Mouse (Mus musculus) skeletal muscle tissue, adult 2 months (tissue): ENCODE measurements around the gene Dusp13.

Experiments
- DNase-seq: peaks from one replicate; pipeline ENCODE4 v3.0.0-alpha.2; 2012; ENCODE audit warnings: low read depth, low spot score

The Dusp13 gene

GRCm38 (mm10) chr14:21747436-21748141 is 3.4 kb downstream of the Dusp13 start:
- DNase-seq, result no peak

GRCm38 (mm10) chr14:21746846-21747245 is 4.1 kb downstream of the Dusp13 start:
- DNase-seq, result no peak

- no peak for DNase-seq
Observed at GRCm38 (mm10) chr14:21746251-21746650, 4.7 kb downstream of the Dusp13 start.

GRCm38 (mm10) chr14:21745149-21745548 is 5.8 kb downstream of the Dusp13 start:
- DNase-seq, result peak; percentile 73

DNA sequence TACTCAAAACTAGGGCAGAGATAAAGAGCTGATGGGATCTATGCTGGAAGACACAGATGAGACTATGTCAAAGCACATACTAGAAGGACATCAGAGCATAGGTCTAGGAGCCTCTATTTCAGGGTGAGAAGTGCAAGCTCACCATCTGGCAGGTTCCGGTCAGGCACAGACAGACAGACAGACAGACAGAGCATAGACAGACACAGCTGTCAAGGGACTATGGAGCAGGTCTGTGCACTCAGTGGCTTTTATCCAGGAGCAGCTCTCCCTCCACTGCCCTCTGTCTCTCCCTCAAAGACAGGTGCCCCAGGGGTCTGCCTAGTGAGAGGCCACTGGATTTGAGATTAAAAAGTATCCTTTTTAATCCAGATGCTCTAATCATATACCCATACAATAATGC is 6.8 kb downstream of the Dusp13 start:
- DNase-seq, result no peak

DNA sequence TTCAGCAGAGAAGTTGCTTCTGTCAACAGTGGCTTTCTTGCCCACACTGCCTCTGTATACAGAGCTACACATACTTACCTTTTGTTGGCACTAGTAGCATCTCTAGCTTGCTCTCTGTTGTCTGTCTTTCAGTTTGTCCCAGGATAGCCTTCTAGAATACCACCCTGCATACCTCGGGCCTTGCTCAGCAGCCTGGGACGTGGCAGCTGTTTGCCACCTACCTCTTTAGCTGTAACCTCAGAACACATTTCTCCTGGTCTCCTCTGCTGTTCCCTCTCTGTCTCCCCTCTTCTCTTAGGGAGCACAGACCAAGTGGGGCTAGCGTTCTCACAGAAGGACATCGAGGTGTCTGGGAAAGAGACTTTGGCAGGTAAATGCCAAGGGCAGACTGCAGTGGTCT is 8.5 kb downstream of the Dusp13 start:
- DNase-seq, result no peak

- DNase-seq, result peak; percentile 75
Observed at GRCm38 (mm10) chr14:21741786-21742185, 9.2 kb downstream of the Dusp13 start.

DNA sequence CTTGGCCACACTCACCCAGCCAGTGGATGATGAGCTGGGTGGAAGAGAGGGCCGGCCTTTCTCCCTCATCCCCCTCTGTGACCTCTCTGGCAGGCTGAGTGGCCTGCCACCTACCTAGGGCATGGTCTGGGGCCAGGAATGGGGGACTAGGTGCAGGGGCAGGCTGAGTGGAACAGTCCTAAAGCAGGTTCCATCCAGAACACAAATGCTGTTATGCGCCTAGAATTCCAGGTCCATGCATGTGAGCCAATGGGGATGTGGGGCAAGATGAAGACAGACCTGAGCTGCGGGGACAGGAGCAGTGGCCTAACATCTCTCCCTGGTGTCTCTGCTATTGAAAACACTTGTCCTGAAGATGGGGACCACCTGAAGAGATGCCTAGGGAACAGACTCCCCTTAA is 9.7 kb downstream of the Dusp13 start:
- no peak for DNase-seq

- no peak for DNase-seq
Observed at GRCm38 (mm10) chr14:21740345-21740744, 10.6 kb downstream of the Dusp13 start.

DNA sequence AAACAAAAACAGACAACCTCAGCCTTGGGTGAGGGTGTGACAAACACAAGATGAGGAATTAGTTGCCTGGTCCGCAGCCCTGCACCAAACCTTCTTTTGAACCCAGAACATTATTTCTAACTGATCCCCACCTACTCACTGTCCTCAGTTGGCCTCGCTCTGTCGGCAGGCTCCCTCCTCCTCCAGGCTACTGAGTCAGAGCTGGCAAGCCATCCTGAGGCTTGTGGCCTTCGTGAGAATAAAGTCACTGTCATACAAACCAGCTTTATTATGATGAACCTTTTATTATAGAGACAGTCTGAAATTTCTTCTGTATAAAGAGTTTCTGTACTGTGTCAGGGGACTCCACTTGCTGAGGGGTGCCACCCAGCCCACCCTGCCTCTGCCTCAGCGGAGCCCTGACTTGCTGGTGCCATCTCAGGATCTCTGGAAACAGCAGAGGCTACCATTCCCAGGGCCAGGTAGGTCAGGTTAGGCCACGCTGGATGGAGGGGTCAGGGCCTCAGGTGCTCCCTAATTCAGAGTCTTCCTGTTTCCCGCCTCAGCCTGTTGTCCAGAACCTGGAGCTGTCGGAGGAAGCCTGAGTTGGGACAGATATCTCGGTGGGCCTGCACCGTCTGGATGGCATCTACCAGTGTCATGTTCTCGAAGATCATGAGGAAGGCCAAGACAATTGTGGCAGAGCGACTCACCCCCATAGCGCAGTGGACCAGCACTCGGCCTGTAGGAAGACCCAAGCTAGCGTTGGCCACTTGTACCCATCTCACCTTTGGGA is 17.7 kb downstream of the Dusp13 start:
- no peak for DNase-seq

GRCm38 (mm10) chr14:21729936-21730335 is 21.0 kb downstream of the Dusp13 start:
- DNase-seq, result no peak

DNA sequence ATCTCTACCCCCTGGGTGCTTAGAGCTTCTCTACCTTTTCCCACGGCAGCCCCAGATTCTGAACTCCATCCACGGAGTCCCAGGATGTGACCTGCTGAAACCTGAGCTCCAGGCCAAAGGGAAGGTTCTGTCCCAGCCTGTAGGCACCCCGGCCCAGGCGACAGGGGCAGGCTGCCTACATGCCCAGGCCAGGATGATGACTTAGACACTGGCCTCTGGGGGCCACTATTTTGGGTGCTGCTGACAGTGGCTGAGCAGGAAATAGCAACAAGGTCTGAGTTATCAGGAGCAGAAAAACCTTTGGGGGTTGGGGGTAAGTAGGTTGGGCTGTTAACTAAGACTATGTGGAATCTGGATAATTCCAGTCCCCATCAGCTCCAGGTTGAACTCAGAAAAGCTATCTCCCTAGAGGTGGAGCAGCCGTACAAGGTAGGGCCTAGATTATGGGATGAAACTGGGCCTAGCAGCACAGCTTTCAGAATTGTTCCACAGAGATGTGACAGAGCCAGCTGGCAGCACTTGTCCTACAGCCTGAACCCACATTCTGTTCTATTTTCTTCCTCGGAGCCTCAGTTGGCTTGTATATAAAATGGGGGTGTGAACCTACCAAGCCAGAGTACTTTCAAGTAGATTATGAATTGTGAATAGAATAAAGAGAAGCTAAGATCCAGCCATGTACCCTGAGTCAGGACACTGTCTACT is 21.8 kb downstream of the Dusp13 start:
- peak; percentile 72 for DNase-seq

- DNase-seq, result no peak
Observed at GRCm38 (mm10) chr14:21722021-21722698, 28.8 kb downstream of the Dusp13 start.

DNA sequence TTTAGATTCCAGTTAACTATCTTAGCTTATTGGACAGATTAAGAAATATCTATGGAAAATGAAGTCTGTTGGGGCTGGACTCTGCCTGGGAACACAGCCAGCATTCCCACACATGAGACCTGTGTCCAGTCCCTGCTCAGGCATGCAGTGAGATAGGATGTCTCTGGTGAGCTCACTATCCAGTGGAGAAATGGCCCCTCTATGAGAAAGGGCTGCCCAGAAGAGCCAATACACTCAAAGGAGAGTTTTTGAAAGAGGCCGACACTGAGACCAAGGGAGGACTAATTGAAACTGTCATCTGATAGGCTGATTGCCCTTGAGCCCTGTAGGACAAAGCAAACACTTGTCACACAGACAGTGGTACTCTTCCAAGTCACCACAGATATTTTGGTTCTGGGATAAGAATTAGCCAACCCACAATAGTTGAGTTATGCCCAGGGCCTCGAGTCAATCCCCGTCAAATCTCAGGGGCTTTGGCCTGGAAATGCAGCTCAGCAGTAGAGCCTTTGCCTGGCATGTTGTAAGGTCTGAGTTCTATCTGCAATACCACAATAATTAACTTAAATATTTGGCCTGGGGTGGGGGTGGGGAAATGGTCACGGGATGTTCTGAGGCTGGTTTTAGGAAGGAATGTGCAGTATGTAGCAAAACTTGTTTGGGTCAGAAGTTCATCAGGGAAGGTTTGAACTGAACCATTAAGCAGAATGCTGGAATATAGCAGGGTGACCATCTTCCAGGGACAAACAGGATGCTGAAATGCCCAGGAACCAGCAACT is 30.4 kb downstream of the Dusp13 start:
- no peak for DNase-seq

GRCm38 (mm10) chr14:21719646-21720383 is 31.2 kb downstream of the Dusp13 start:
- DNase-seq, result no peak

- peak; percentile 83 for DNase-seq
Observed at GRCm38 (mm10) chr14:21714486-21714885, 36.5 kb downstream of the Dusp13 start, which contains the start of gene Dupd1. Gene Dupd1 (minus strand): TSS chr14:21714576.

DNA sequence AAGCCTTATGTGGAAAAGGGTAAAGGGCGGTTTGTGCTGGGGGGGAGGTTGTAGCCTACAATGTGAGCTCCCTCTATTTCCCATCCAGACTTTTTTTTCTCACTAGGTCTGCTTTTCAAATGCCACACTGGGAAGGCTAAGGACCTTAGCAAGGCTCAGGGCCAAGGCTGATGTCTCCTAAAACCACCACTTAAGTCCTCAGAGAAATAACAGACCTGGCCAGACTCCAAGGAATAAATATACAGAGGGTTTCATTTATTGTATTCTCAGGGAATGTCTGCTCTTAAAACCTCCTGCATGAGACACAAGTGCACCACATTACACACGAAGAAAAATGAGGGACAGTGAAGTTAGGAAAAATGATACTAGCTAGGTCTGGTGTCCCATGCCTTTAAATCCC is 39.8 kb downstream of the Dusp13 start:
- DNase-seq, result no peak

DNA sequence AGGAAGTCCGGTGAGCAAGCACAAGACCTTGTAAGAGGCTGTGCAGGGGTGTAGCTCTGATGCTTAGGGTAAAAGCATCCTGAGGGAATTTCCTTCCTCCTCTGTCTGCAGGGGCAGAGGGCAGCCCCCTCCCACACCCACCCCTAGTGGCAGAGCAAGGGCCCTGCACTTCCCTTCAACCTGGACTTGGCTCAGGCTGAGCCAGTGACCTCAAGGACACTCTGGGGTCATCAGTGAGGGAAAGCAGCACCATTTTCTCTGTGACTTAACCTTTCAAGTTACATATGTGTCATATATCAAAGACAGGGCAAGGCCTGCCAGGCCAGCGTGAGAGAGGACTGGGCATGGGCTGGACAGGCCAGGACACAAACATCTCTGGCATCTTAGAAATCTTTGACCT is 41.4 kb downstream of the Dusp13 start:
- no peak for DNase-seq

GRCm38 (mm10) chr14:21706759-21707571 is 44.0 kb downstream of the Dusp13 start:
- peak; percentile 65 for DNase-seq

GRCm38 (mm10) chr14:21705462-21705861 is 45.5 kb downstream of the Dusp13 start:
- no peak for DNase-seq
